8 mouse cellular contexts compared by ENCODE assay signal in genomic region chr11:103102725-103103349, GRCm38 (mm10). TPM values are rescaled to one million over a fixed set of nuclear protein-coding genes. Genes with fewer than 3 reads are reported as not detected.
DNase-seq lines count a peak whose midpoint lies in the region; ATAC-seq lines count a peak whose summit lies in the region.

No protein-coding gene starts in this region.

- peak; percentile 86 for ATAC-seq in hindbrain, embryonic 12.5 days (ENCODE audit: low FRiP score)

- H3K27ac ChIP-seq in hindbrain, embryonic 12.5 days, result no peak overlapping the region

- WGBS in hindbrain, embryonic 12.5 days, result 1% methylated on average over 35 of the region's 35 CpGs

- H3K9me3 ChIP-seq in hindbrain, embryonic 12.5 days (replicated peaks), result no peaks in the 10 kb centered on the region

- peak overlapping the region; percentile 75 for H3K4me2 ChIP-seq in hindbrain, embryonic 12.5 days (replicated peaks)

- peaks cover 24% of the 10 kb centered on the region for H3K4me1 ChIP-seq in hindbrain, embryonic 12.5 days

- no peaks in the 10 kb centered on the region for H3K36me3 ChIP-seq in hindbrain, embryonic 12.5 days

- peaks cover 56% of the 10 kb centered on the region for H3K27me3 ChIP-seq in hindbrain, embryonic 12.5 days

- peak; percentile 98 for DNase-seq in Muller cell, postnatal 12 days (ENCODE audit: inconsistent ontology term)
- DNase-seq in cerebellum, adult 9-11 months, result peak; percentile 98
- peak; percentile 95 to 99 for DNase-seq in frontal cortex, adult 2 months (ENCODE audit: extremely low spot score in 1 of 2, low spot score in 1 of 2)
- DNase-seq in layer of hippocampus, postnatal 25 days (ENCODE audit: extremely low spot score in 1 of 2, low spot score in 1 of 2), result peak; percentile 98 to 99
- peak; percentile 97 for DNase-seq in lung, postnatal 25 days (ENCODE audit: low spot score)
- peak; percentile 97 for DNase-seq in retina, embryonic 14.5 days (ENCODE audit: low spot score)
- DNase-seq in thymus, postnatal 4 days, result peak; percentile 98

- H3K9ac ChIP-seq in hindbrain, embryonic 12.5 days, result 0 out of 2 replicates have a peak overlapping the region, but pooled peaks have one; percentile 20

- H3K4me3 ChIP-seq in hindbrain, embryonic 12.5 days, result peak overlapping the region; percentile 40

RNA-seq across cellular contexts. Expression of gene Acbd4, which starts 1.4 kb away (rescaled TPM):
- 38.1 and 44.9 TPM in 2 replicates for polyA plus RNA-seq in frontal cortex, adult 2 months (2012; rRNA removed)
- 7.0 and 8.3 TPM in 2 replicates for polyA plus RNA-seq in hindbrain, embryonic 12.5 days (2016; fragmentation: Nextera tagmentation; extraction: Ambion mirVana)
- 10 to 100 TPM; 79.5 to 90.4 TPM for total RNA-seq in layer of hippocampus, postnatal 25 days (2021)

RNA-seq across cellular contexts. Expression of gene Plcd3, which starts 1.4 kb away (rescaled TPM):
- polyA plus RNA-seq in frontal cortex, adult 2 months (2012; rRNA removed), result 12.3 and 13.3 TPM in 2 replicates
- 1.6 and 1.7 TPM in 2 replicates for polyA plus RNA-seq in hindbrain, embryonic 12.5 days (2016; fragmentation: Nextera tagmentation; extraction: Ambion mirVana)
- 10 to 100 TPM in 1 of 2 experiments, 1 to 10 TPM in 1; 9.1 to 10.2 TPM for total RNA-seq in layer of hippocampus, postnatal 25 days (2021)

RNA-seq across cellular contexts. Expression of gene Hexim1, which starts 13.2 kb away (rescaled TPM):
- polyA plus RNA-seq in frontal cortex, adult 2 months (2012; rRNA removed), result 25.6 and 25.8 TPM in 2 replicates
- polyA plus RNA-seq in hindbrain, embryonic 12.5 days (2016; fragmentation: Nextera tagmentation; extraction: Ambion mirVana), result 3.8 and 4.0 TPM in 2 replicates
- total RNA-seq in layer of hippocampus, postnatal 25 days (2021), result 10 to 100 TPM; 52.3 to 53.3 TPM

RNA-seq across cellular contexts. Expression of gene Hexim2, which starts 29.4 kb away (rescaled TPM):
- polyA plus RNA-seq in frontal cortex, adult 2 months (2012; rRNA removed), result 11.5 and 14.1 TPM in 2 replicates
- 12.0 and 12.9 TPM in 2 replicates for polyA plus RNA-seq in hindbrain, embryonic 12.5 days (2016; fragmentation: Nextera tagmentation; extraction: Ambion mirVana)
- total RNA-seq in layer of hippocampus, postnatal 25 days (2021), result 10 to 100 TPM; 13.2 to 14.7 TPM
